Mouse (Mus musculus): ENCODE results near the gene Colca2. TPM values are rescaled to one million over a fixed set of nuclear protein-coding genes. Genes with fewer than 3 reads are reported as not detected.
A peak's percentile ranks its signal among the peaks of the same experiment; 100 is the strongest.

Gene Colca2
- total RNA-seq, 1 experiment, result 0.27 TPM

DNA sequence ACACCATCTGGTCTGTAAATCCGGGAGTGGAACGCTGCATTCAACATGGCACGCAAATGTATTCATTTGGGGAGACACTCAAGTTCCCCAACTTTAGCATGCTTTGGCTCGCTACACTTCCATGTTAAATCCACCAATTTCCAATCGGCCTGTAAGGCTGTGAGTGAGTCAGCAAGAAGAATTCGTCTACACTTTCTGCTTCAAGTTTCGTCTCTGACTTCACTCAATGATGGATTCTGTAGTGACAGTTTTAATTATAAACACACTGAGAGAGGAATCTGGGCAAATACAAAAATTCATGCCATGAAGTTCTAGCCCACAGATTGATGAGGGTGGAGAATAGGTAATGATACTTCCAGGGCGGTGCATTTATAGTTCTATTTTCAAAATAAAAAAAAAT is 15.2 kb upstream of the Colca2 start:
- Histone ChIP-seq H3K27ac (ENCODE audit: insufficient read depth, low read depth, low read length, poor library complexity, severe bottlenecking) (no peak overlapping the region), H3K9me3 (ENCODE audit: control insufficient read depth, insufficient read depth, low read depth, low read length) (no peaks in the 10 kb centered on the region), H3K4me3 (ENCODE audit: insufficient read depth in 1 of 2, low read depth in 1 of 2, low read length in 2 of 2, poor library complexity in 1 of 2, severe bottlenecking in 1 of 2) (no peak overlapping the region), H3K36me3 (ENCODE audit: control insufficient read depth, insufficient read depth, low read length, poor library complexity, severe bottlenecking) (no peaks in the 10 kb centered on the region), H3K9ac (ENCODE audit: insufficient read depth, low read depth, low read length, poor library complexity, severe bottlenecking) (no peak overlapping the region), H3K4me1 (ENCODE audit: control insufficient read depth in 2 of 2, insufficient read depth in 2 of 2, low read length in 2 of 2, poor library complexity in 1 of 2) (no peaks in the 10 kb centered on the region)
- DNase-seq (ENCODE audit: low read depth, low spot score), result no peak
- in situ Hi-C loops (cut with MboI; ENCODE audit: low sequenced_read_pairs in 2 of 2, unreplicated experiment in 2 of 2), result loop anchor here (5.0 to 10.0 kb wide), 2 partner anchors 119 to 131 kb away; no protein-coding TSS in a partner anchor
- no peak for TF ChIP-seq ZNF384 (IDR thresholded peaks at IDR 0.05; ENCODE audit: low read depth, low read length)
- TF ChIP-seq HCFC1 (IDR thresholded peaks at IDR 0.05; ENCODE audit: borderline replicate concordance, insufficient read depth, low read length), result no peak
- TF ChIP-seq CHD2 (IDR thresholded peaks at IDR 0.05; ENCODE audit: low read depth, low read length), result no peak
- TF ChIP-seq ZC3H11A (IDR thresholded peaks at IDR 0.05; ENCODE audit: borderline replicate concordance, low read depth, low read length), result no peak
- no peak for TF ChIP-seq MAFK (IDR thresholded peaks at IDR 0.05; ENCODE audit: insufficient read depth, low read depth, low read length)

DNA sequence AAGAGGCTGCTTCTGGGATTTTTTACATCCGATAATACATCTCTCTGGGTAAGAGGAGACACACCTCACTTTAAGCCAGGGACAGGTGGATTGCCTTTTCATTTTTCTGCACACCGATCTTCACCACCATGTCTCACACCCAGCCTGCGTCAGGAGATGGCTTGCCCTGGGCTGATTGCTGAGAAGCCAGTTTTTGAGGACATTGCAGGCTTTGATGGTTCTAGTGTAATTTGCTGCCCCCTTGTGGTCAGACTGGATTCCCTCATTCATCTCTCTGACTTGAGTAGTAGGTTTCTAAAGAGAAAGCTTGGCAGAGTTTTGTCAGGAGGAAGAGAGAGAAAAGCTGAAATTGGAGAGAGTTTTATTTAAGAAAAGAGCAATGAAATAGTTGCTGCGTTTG is 14.3 kb upstream of the Colca2 start:
- in situ Hi-C loops (cut with MboI; ENCODE audit: low sequenced_read_pairs in 2 of 2, unreplicated experiment in 2 of 2), result loop anchor here (5.0 to 10.0 kb wide), 2 partner anchors 118 to 130 kb away; no protein-coding TSS in a partner anchor
- no peak overlapping the region for H3K9ac ChIP-seq (ENCODE audit: insufficient read depth, low read depth, low read length, poor library complexity, severe bottlenecking)

DNA sequence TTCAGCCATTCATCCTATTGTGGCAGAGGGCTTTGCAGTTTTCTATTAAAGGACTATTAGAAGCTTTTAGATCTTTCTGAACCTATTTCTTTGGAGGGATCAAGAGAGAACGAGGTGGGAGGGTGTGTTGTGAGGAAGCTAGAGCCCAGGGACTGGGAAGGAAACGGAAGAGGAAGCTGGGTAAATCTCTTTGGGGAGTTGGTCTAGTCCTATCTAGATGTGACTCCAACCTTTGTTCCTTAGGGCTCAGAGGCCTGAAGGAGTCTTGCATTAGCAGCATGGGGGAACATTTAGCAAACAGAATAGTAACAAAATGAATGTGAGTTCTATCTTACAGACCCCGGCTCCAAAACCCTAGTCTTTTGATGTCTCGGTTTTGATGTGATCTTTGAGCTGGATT is 12.6 kb upstream of the Colca2 start:
- in situ Hi-C loops (cut with MboI; ENCODE audit: low sequenced_read_pairs in 2 of 2, unreplicated experiment in 2 of 2), result loop anchor here (5.0 to 10.0 kb wide), 2 partner anchors 116 to 129 kb away; no protein-coding TSS in a partner anchor
- H3K36me3 ChIP-seq (ENCODE audit: control insufficient read depth, insufficient read depth, low read length, poor library complexity, severe bottlenecking), result no peaks in the 10 kb centered on the region
- H3K4me3 ChIP-seq (ENCODE audit: insufficient read depth in 1 of 2, low read depth in 1 of 2, low read length in 2 of 2, poor library complexity in 1 of 2, severe bottlenecking in 1 of 2), result no peak overlapping the region
- no peak overlapping the region for H3K9ac ChIP-seq (ENCODE audit: insufficient read depth, low read depth, low read length, poor library complexity, severe bottlenecking)
- H3K27ac ChIP-seq (ENCODE audit: insufficient read depth, low read depth, low read length, poor library complexity, severe bottlenecking), result no peak overlapping the region
- TF ChIP-seq HCFC1 (IDR thresholded peaks at IDR 0.05; ENCODE audit: borderline replicate concordance, insufficient read depth, low read length), result no peak
- no peak for TF ChIP-seq MAFK (IDR thresholded peaks at IDR 0.05; ENCODE audit: insufficient read depth, low read depth, low read length)
- no peak for DNase-seq (ENCODE audit: low read depth, low spot score)
- H3K4me1 ChIP-seq (ENCODE audit: control insufficient read depth in 2 of 2, insufficient read depth in 2 of 2, low read length in 2 of 2, poor library complexity in 1 of 2), result no peaks in the 10 kb centered on the region
- H3K9me3 ChIP-seq (ENCODE audit: control insufficient read depth, insufficient read depth, low read depth, low read length), result no peaks in the 10 kb centered on the region

More for the DNA sequence above, 14.3 kb upstream of the Colca2 start:
- H3K4me3 ChIP-seq (ENCODE audit: insufficient read depth in 1 of 2, low read depth in 1 of 2, low read length in 2 of 2, poor library complexity in 1 of 2, severe bottlenecking in 1 of 2), result no peak overlapping the region
- no peak overlapping the region for H3K27ac ChIP-seq (ENCODE audit: insufficient read depth, low read depth, low read length, poor library complexity, severe bottlenecking)
- no peaks in the 10 kb centered on the region for H3K4me1 ChIP-seq (ENCODE audit: control insufficient read depth in 2 of 2, insufficient read depth in 2 of 2, low read length in 2 of 2, poor library complexity in 1 of 2)
- TF ChIP-seq CHD2 (IDR thresholded peaks at IDR 0.05; ENCODE audit: low read depth, low read length), result no peak
- peak; percentile 69; the same call in 1 of the 2 replicates for TF ChIP-seq ZC3H11A (IDR thresholded peaks at IDR 0.05; ENCODE audit: borderline replicate concordance, low read depth, low read length)
- TF ChIP-seq MAFK (IDR thresholded peaks at IDR 0.05; ENCODE audit: insufficient read depth, low read depth, low read length), result no peak
- H3K9me3 ChIP-seq (ENCODE audit: control insufficient read depth, insufficient read depth, low read depth, low read length), result no peaks in the 10 kb centered on the region
- peak; percentile 70 for DNase-seq (ENCODE audit: low read depth, low spot score)
- H3K36me3 ChIP-seq (ENCODE audit: control insufficient read depth, insufficient read depth, low read length, poor library complexity, severe bottlenecking), result no peaks in the 10 kb centered on the region

DNA sequence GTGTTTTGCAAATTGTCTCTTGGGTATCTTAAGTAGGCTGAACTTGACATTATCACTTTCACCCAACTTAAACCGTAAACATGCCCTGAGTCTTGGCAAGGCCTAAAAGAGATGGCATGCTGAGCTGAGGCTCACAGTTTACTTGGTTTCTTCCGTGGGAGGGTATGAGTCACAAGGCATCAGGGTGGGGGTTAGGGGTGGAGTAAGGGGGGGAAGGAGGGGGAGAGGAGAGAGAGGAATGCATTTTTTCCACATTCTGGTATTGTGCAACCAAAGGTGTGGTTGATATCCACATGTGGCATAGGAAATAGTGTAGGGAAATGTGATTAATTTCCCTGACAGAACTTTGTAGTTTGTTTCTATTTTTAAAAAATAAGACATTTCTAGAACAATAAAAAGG is 7.7 kb upstream of the Colca2 start:
- H3K9me3 ChIP-seq (ENCODE audit: control insufficient read depth, insufficient read depth, low read depth, low read length), result no peaks in the 10 kb centered on the region
- TF ChIP-seq CHD2 (IDR thresholded peaks at IDR 0.05; ENCODE audit: low read depth, low read length), result no peak
- no peak for TF ChIP-seq HCFC1 (IDR thresholded peaks at IDR 0.05; ENCODE audit: borderline replicate concordance, insufficient read depth, low read length)
- TF ChIP-seq MAFK (IDR thresholded peaks at IDR 0.05; ENCODE audit: insufficient read depth, low read depth, low read length), result no peak
- TF ChIP-seq ZNF384 (IDR thresholded peaks at IDR 0.05; ENCODE audit: low read depth, low read length), result no peak
- no peak for TF ChIP-seq ZC3H11A (IDR thresholded peaks at IDR 0.05; ENCODE audit: borderline replicate concordance, low read depth, low read length)
- no peaks in the 10 kb centered on the region for H3K36me3 ChIP-seq (ENCODE audit: control insufficient read depth, insufficient read depth, low read length, poor library complexity, severe bottlenecking)
- H3K4me3 ChIP-seq (ENCODE audit: insufficient read depth in 1 of 2, low read depth in 1 of 2, low read length in 2 of 2, poor library complexity in 1 of 2, severe bottlenecking in 1 of 2), result no peak overlapping the region
- no peaks in the 10 kb centered on the region for H3K4me1 ChIP-seq (ENCODE audit: control insufficient read depth in 2 of 2, insufficient read depth in 2 of 2, low read length in 2 of 2, poor library complexity in 1 of 2)
- no peak for DNase-seq (ENCODE audit: low read depth, low spot score)
- H3K27ac ChIP-seq (ENCODE audit: insufficient read depth, low read depth, low read length, poor library complexity, severe bottlenecking), result no peak overlapping the region
- no peak overlapping the region for H3K9ac ChIP-seq (ENCODE audit: insufficient read depth, low read depth, low read length, poor library complexity, severe bottlenecking)
- in situ Hi-C loops (cut with MboI; ENCODE audit: low sequenced_read_pairs in 2 of 2, unreplicated experiment in 2 of 2), result no loop called here

DNA sequence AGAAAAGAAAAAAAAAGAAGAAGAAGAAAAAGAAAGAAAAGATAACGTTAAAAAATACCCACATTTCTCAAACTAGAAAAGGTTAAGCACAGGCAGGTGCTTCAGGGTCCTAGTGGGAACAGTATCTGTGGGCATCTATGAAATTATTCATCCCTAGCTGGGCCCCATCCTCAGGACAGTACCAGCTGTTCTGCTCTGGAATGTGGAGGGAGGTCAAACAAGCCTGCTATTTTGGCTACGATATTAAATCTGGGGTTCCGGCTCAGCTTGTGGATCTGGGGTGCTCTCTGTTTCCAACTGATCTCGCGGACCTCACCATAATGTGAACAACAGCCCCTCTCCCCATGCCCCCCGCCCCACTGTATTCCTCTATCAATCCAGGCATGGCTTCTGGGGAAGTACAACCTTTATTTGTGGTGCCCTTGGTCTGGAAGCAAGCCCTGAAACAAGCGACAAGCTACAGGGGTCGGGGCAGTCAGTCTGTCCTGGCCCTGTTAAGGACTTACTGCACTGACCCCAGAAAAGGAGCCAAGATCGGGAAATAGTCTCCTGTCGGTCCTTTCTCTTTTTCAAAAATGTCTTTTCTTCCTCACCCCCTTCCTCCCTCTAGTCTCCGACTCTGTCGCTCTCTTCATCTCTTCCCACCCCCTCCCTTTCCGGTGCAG is 403 bp downstream of the Colca2 start:
- Histone ChIP-seq H3K27ac (ENCODE audit: insufficient read depth, low read depth, low read length, poor library complexity, severe bottlenecking) (no peak overlapping the region), H3K4me3 (ENCODE audit: insufficient read depth in 1 of 2, low read depth in 1 of 2, low read length in 2 of 2, poor library complexity in 1 of 2, severe bottlenecking in 1 of 2) (peak overlapping the region; percentile 66 to 69), H3K9me3 (ENCODE audit: control insufficient read depth, insufficient read depth, low read depth, low read length) (no peaks in the 10 kb centered on the region), H3K4me1 (ENCODE audit: control insufficient read depth in 2 of 2, insufficient read depth in 2 of 2, low read length in 2 of 2, poor library complexity in 1 of 2) (no peaks in the 10 kb centered on the region), H3K9ac (ENCODE audit: insufficient read depth, low read depth, low read length, poor library complexity, severe bottlenecking) (no peak overlapping the region), H3K36me3 (ENCODE audit: control insufficient read depth, insufficient read depth, low read length, poor library complexity, severe bottlenecking) (no peaks in the 10 kb centered on the region)
- in situ Hi-C loops (cut with MboI; ENCODE audit: low sequenced_read_pairs in 2 of 2, unreplicated experiment in 2 of 2), result no loop called here
- no peak for DNase-seq (ENCODE audit: low read depth, low spot score)
- TF ChIP-seq MAFK (IDR thresholded peaks at IDR 0.05; ENCODE audit: insufficient read depth, low read depth, low read length), result no peak

Data from ES-E14 (cell line).